Mouse (Mus musculus): Measurements from ENCODE around the gene N4bp2.

The N4bp2 gene

DNA sequence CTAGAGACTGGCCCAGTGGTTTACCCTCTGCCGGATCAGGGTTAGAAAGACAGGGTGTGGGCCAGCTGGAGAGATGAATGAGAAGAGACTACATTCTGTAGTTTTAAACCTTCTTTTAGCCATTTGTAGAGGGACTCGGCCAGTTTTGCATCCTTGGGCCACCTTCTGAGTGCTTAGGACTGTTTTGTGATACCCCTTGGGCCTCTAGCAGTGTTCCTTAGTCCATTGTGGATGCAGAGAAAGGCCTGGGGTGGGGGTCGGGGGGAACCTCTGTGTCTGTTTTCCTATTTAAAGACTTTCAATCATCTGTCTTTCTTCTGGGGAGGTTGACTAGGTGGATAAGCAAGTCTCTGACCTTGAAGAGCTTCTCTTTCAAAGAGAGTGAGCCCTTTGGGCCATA lies 101.6 kb downstream of the N4bp2 start:
- DNase-seq, result no peak

GRCm38 (mm10) chr5:65866591-65866990 lies 103.3 kb downstream of the N4bp2 start:
- DNase-seq, result no peak

GRCm38 (mm10) chr5:65867380-65868116 lies 104.2 kb downstream of the N4bp2 start:
- DNase-seq, result no peak

DNA sequence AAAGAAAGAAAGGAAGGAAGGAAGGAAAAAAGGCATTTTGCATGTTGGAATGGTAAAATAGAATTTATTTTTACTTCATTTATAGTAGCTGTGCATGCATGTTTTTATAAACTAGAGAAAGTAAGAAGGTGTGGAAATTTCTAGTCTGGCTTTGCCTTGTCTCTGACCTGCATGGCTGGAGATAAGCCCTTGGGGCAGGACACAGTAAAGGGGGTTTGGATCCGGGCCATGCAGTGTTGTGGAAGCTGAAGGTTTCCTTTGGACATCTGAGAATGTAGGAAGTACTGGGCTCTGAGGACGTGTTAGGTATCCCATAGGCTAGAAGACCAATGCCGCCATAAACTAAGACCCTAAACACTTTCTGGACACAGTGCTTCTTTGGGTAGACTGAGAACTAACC lies 105.1 kb downstream of the N4bp2 start:
- DNase-seq, result no peak

DNA sequence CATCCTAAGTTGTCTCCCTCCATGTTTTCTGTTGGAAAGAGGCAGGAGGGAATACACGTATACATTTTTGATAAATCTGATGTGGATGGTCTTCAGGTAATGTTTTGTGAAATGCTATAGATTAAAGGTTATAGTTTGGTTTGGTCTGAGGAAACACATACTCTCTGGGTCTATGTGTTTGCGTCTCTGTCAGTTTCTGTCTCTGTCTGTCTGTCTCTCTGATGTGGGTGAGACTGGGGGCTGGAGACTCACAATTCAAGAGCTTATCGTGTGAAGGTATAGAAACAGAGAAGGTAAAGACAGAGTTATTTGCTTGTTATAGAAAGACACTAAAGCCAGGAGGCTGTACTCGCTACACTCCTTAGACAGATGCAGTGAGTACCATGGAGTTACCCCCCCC lies 106.3 kb downstream of the N4bp2 start:
- no peak for DNase-seq

DNA sequence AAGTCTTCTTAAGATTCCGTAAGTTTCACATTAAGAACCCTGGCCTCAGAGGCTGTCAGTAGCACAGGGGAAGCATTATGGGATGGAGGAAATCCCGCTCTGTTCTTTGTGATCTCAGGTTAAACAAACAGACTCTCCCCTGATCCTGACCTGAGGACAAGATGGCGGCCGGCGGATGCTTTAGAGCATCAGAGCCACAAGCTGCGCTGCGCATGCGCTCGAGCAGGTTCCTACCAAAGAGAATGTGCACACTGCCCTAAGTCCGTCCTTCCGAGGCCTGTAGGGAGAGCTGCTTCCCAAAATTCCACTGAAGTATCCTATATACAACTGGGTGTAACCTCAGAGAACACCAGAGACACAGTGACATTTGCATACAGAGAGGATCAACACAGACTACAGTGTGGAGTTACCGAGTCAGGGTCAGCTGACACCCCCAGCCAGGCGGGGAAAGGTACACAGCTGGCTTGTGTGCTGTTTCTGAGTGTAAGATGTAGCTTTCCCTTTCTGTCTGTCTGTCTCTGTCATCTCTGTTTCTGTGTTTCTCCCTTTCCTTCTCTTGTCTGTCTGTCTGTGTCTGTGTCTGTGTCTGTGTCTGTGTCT lies 108.1 kb downstream of the N4bp2 start:
- no peak for DNase-seq

DNA sequence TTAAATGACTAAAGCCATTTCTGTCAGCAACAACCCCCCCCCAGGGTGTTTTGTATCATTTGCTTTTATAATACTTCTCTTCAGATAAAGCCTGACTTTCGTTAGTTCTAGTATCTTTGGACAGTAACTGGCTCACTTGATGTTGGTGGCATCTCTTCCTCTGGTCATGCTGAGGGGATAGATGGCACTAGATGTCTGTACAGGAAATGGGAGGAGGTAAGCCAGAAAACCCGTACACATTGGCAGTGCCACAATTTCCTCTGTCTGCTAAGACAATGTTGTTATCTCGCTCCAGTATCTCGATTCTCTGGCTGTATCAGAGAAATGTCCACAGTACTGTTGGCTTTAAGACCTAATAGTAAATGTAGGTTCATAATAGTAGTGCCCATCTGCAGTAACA lies 109.9 kb downstream of the N4bp2 start:
- DNase-seq, result no peak

DNA sequence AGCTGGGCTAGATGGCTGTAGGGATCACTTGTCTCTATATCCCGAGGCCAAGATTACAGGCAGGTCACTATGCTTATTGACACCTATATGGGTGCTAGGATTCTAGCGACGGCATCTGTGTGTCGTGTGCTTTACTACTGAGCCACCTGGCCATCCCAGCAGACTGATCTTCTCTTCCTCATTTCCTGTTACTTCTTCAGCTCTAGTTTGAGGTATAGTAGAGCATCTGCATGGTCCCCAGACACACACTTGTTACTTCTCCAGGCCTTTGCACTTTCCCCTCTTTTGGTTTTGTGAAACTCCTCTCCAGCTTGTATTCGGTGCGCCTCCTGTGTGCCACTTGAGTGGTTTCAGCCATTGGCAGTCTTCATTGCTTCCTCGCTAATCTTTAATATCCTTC lies 111.9 kb downstream of the N4bp2 start:
- no peak for DNase-seq

DNA sequence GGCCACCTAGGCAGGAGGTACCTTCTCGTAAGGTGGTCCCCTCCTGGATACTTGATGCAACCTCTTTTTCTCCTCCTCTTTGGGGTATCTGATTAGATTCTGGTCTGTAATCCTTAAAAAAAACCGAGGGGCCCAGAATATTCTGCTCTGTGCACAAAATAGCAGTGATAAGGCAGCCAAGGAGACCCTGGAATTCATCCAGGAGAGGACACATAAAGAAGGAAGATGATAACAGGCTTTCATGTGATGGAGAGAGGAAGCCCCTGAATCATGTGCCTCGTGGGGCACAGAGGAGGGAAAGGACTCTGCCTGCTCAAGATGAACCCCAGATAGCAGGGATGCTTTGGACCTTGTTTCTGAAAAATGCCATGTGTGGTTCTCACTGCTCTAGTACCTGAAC lies 115.0 kb downstream of the N4bp2 start:
- no peak for DNase-seq
